Mouse (Mus musculus): ENCODE measurements around the gene Tspan1.

GRCm38 (mm10) chr4:116127956-116128355, 39.4 kb downstream of the Tspan1 start:
- TF ChIP-seq POLR2A (IDR thresholded peaks at IDR 0.05; ENCODE audit: borderline replicate concordance, extremely low read depth, insufficient read depth, insufficient read length, poor library complexity, severe bottlenecking) (no peak), CTCF (IDR thresholded peaks at IDR 0.05; ENCODE audit: borderline replicate concordance, extremely low read depth, insufficient read depth, insufficient read length) (no peak)

Measured in brain, embryonic 14.5 days (tissue).